Mouse (Mus musculus): ENCODE data around the gene Tmsb4x. TPM values are rescaled to one million over a fixed set of nuclear protein-coding genes. Genes with fewer than 3 reads are reported as not detected.

Tmsb4x gene
- 6,076 and 6,498 TPM in 2 replicates for polyA plus RNA-seq (2014; fragmentation: Nextera tagmentation; extraction: Ambion mirVana)

GRCm38 (mm10) chrX:167208978-167209754 lies at the start of gene Tmsb4x:
Tmsb4x (minus strand) TSS chrX:167209315.
- Histone ChIP-seq H3K4me3 (ENCODE audit: low read depth, low read length) (peak within 1 kb of the TSS; percentile 52), H3K9me3 (ENCODE audit: control insufficient read depth, low read length) (no peaks in the 10 kb centered on the region), H3K9ac (ENCODE audit: low read depth, low read length) (peak within 1 kb of the TSS; percentile 78), H3K27ac (ENCODE audit: low read depth, low read length) (peak within 1 kb of the TSS; percentile 92), H3K36me3 (ENCODE audit: control insufficient read depth, insufficient read depth, low read length) (no peaks in the 10 kb centered on the region), H3K27me3 (ENCODE audit: control insufficient read depth, insufficient read depth, low read length) (no peaks in the 10 kb centered on the region; the same call in 1 of the 2 replicates), H3K4me1 (replicated peaks; ENCODE audit: control insufficient read depth, insufficient read depth, low read length) (peaks cover 2% of the 10 kb centered on the region; the same call in 1 of the 2 replicates), H3K4me2 (replicated peaks; ENCODE audit: low read depth, low read length) (peak within 1 kb of the TSS; percentile 27)
- 15% methylated on average over 38 of the region's 39 CpGs for WGBS
- peak; percentile 89 for ATAC-seq (ENCODE audit: low FRiP score)
- DNase-seq (ENCODE audit: low spot score): peak; percentile 86

- Histone ChIP-seq H3K9ac (ENCODE audit: low read depth, low read length) (no peak overlapping the region), H3K9me3 (ENCODE audit: control insufficient read depth, low read length) (no peaks in the 10 kb centered on the region), H3K4me2 (replicated peaks; ENCODE audit: low read depth, low read length) (no peak overlapping the region), H3K27ac (ENCODE audit: low read depth, low read length) (no peak overlapping the region), H3K4me1 (replicated peaks; ENCODE audit: control insufficient read depth, insufficient read depth, low read length) (no peaks in the 10 kb centered on the region), H3K36me3 (ENCODE audit: control insufficient read depth, insufficient read depth, low read length) (no peaks in the 10 kb centered on the region), H3K27me3 (ENCODE audit: control insufficient read depth, insufficient read depth, low read length) (no peaks in the 10 kb centered on the region; the same call in 1 of the 2 replicates), H3K4me3 (ENCODE audit: low read depth, low read length) (no peak overlapping the region)
- 93% methylated on average over 3 of the region's 3 CpGs for WGBS
- no peak for DNase-seq (ENCODE audit: low spot score)
- ATAC-seq (ENCODE audit: low FRiP score): no peak
Measured at GRCm38 (mm10) chrX:167241736-167242135, 32.6 kb upstream of the Tmsb4x start.

- 71% methylated on average over 9 of the region's 9 CpGs for whole genome bisulfite sequencing
- H3K4me2 ChIP-seq (replicated peaks; ENCODE audit: low read depth, low read length): no peak overlapping the region
- no peaks in the 10 kb centered on the region for H3K36me3 ChIP-seq (ENCODE audit: control insufficient read depth, insufficient read depth, low read length)
- ATAC-seq (ENCODE audit: low FRiP score) (no peak), DNase-seq (ENCODE audit: low spot score) (no peak)
- no peaks in the 10 kb centered on the region for H3K27me3 ChIP-seq (ENCODE audit: control insufficient read depth, insufficient read depth, low read length)
- no peak overlapping the region for H3K4me3 ChIP-seq (ENCODE audit: low read depth, low read length)
- no peak overlapping the region for H3K27ac ChIP-seq (ENCODE audit: low read depth, low read length)
- H3K4me1 ChIP-seq (replicated peaks; ENCODE audit: control insufficient read depth, insufficient read depth, low read length): no peaks in the 10 kb centered on the region
- H3K9ac ChIP-seq (ENCODE audit: low read depth, low read length): no peak overlapping the region
- H3K9me3 ChIP-seq (ENCODE audit: control insufficient read depth, low read length): no peaks in the 10 kb centered on the region
Measured at GRCm38 (mm10) chrX:167239293-167239921, 30.3 kb upstream of the Tmsb4x start.

GRCm38 (mm10) chrX:167233104-167233687 lies 24.1 kb upstream of the Tmsb4x start:
- Histone ChIP-seq H3K27ac (ENCODE audit: low read depth, low read length) (no peak overlapping the region), H3K4me1 (replicated peaks; ENCODE audit: control insufficient read depth, insufficient read depth, low read length) (no peaks in the 10 kb centered on the region), H3K4me3 (ENCODE audit: low read depth, low read length) (no peak overlapping the region), H3K36me3 (ENCODE audit: control insufficient read depth, insufficient read depth, low read length) (no peaks in the 10 kb centered on the region), H3K4me2 (replicated peaks; ENCODE audit: low read depth, low read length) (no peak overlapping the region), H3K9me3 (ENCODE audit: control insufficient read depth, low read length) (no peaks in the 10 kb centered on the region), H3K9ac (ENCODE audit: low read depth, low read length) (no peak overlapping the region), H3K27me3 (ENCODE audit: control insufficient read depth, insufficient read depth, low read length) (peaks cover 2% of the 10 kb centered on the region; the same call in 1 of the 2 replicates)
- WGBS: 23% methylated on average over 9 of the region's 9 CpGs
- ATAC-seq (ENCODE audit: low FRiP score): peak; percentile 73
- peak; percentile 81 for DNase-seq (ENCODE audit: low spot score)

GRCm38 (mm10) chrX:167231150-167231549 lies 22.0 kb upstream of the Tmsb4x start:
- WGBS: 60% methylated on average over 8 of the region's 8 CpGs
- peaks cover 2% of the 10 kb centered on the region; the same call in 1 of the 2 replicates for H3K27me3 ChIP-seq (ENCODE audit: control insufficient read depth, insufficient read depth, low read length)
- H3K36me3 ChIP-seq (ENCODE audit: control insufficient read depth, insufficient read depth, low read length): no peaks in the 10 kb centered on the region
- no peak overlapping the region for H3K4me3 ChIP-seq (ENCODE audit: low read depth, low read length)
- no peaks in the 10 kb centered on the region for H3K4me1 ChIP-seq (replicated peaks; ENCODE audit: control insufficient read depth, insufficient read depth, low read length)
- no peak overlapping the region for H3K27ac ChIP-seq (ENCODE audit: low read depth, low read length)
- no peaks in the 10 kb centered on the region for H3K9me3 ChIP-seq (ENCODE audit: control insufficient read depth, low read length)
- DNase-seq (ENCODE audit: low spot score) (no peak), ATAC-seq (ENCODE audit: low FRiP score) (no peak)
- H3K4me2 ChIP-seq (replicated peaks; ENCODE audit: low read depth, low read length): no peak overlapping the region
- no peak overlapping the region for H3K9ac ChIP-seq (ENCODE audit: low read depth, low read length)

GRCm38 (mm10) chrX:167229819-167230218 lies 20.7 kb upstream of the Tmsb4x start:
- H3K4me2 ChIP-seq (replicated peaks; ENCODE audit: low read depth, low read length): no peak overlapping the region
- H3K4me1 ChIP-seq (replicated peaks; ENCODE audit: control insufficient read depth, insufficient read depth, low read length): no peaks in the 10 kb centered on the region
- H3K27me3 ChIP-seq (ENCODE audit: control insufficient read depth, insufficient read depth, low read length): peaks cover 2% of the 10 kb centered on the region; the same call in 1 of the 2 replicates
- no peaks in the 10 kb centered on the region for H3K36me3 ChIP-seq (ENCODE audit: control insufficient read depth, insufficient read depth, low read length)
- H3K9me3 ChIP-seq (ENCODE audit: control insufficient read depth, low read length): no peaks in the 10 kb centered on the region
- 77% methylated on average over 1 of the region's 1 CpGs for WGBS
- no peak overlapping the region for H3K27ac ChIP-seq (ENCODE audit: low read depth, low read length)
- no peak for DNase-seq (ENCODE audit: low spot score)
- no peak overlapping the region for H3K4me3 ChIP-seq (ENCODE audit: low read depth, low read length)
- no peak for ATAC-seq (ENCODE audit: low FRiP score)
- no peak overlapping the region for H3K9ac ChIP-seq (ENCODE audit: low read depth, low read length)

- H3K4me3 ChIP-seq (ENCODE audit: low read depth, low read length): no peak overlapping the region
- 40% methylated on average over 6 of the region's 6 CpGs for WGBS
- H3K27me3 ChIP-seq (ENCODE audit: control insufficient read depth, insufficient read depth, low read length): peaks cover 2% of the 10 kb centered on the region; the same call in 1 of the 2 replicates
- H3K36me3 ChIP-seq (ENCODE audit: control insufficient read depth, insufficient read depth, low read length): no peaks in the 10 kb centered on the region
- ATAC-seq (ENCODE audit: low FRiP score): no peak
- no peak overlapping the region for H3K27ac ChIP-seq (ENCODE audit: low read depth, low read length)
- no peaks in the 10 kb centered on the region for H3K4me1 ChIP-seq (replicated peaks; ENCODE audit: control insufficient read depth, insufficient read depth, low read length)
- H3K4me2 ChIP-seq (replicated peaks; ENCODE audit: low read depth, low read length): no peak overlapping the region
- DNase-seq (ENCODE audit: low spot score): peak; percentile 63
- no peaks in the 10 kb centered on the region for H3K9me3 ChIP-seq (ENCODE audit: control insufficient read depth, low read length)
- H3K9ac ChIP-seq (ENCODE audit: low read depth, low read length): no peak overlapping the region
Measured at GRCm38 (mm10) chrX:167229206-167229605, 20.1 kb upstream of the Tmsb4x start.

- Histone ChIP-seq H3K9me3 (ENCODE audit: control insufficient read depth, low read length) (no peaks in the 10 kb centered on the region), H3K4me2 (replicated peaks; ENCODE audit: low read depth, low read length) (no peak overlapping the region), H3K36me3 (ENCODE audit: control insufficient read depth, insufficient read depth, low read length) (no peaks in the 10 kb centered on the region), H3K4me3 (ENCODE audit: low read depth, low read length) (no peak overlapping the region), H3K4me1 (replicated peaks; ENCODE audit: control insufficient read depth, insufficient read depth, low read length) (no peaks in the 10 kb centered on the region), H3K9ac (ENCODE audit: low read depth, low read length) (no peak overlapping the region), H3K27me3 (ENCODE audit: control insufficient read depth, insufficient read depth, low read length) (no peaks in the 10 kb centered on the region; the same call in 1 of the 2 replicates), H3K27ac (ENCODE audit: low read depth, low read length) (no peak overlapping the region)
- 90% methylated on average over 6 of the region's 6 CpGs for WGBS
- ATAC-seq (ENCODE audit: low FRiP score) (no peak), DNase-seq (ENCODE audit: low spot score) (no peak)
Measured at GRCm38 (mm10) chrX:167227756-167228155, 18.6 kb upstream of the Tmsb4x start.
